Mouse (Mus musculus) forebrain, embryonic 10.5 days (tissue): ENCODE results near the gene Ccdc63. TPM values are rescaled to one million over a fixed set of nuclear protein-coding genes. Genes with fewer than 3 reads are reported as not detected.

ENCODE experiments used
- DNase-seq: peaks from one replicate; pipeline ENCODE4 v3.0.0-alpha.2; 2017; ENCODE audit warnings: low spot score; ENCODE audit errors: extremely low spot score
- H3K27ac ChIP-seq: fragments of 300-500 bp; sonication (generic); 2 replicates; pipeline ENCODE4 v1.5.1; 2016; ENCODE audit warnings: mild to moderate bottlenecking
- H3K27me3 ChIP-seq: fragments of 300-500 bp; sonication (generic); 2 replicates; pipeline ENCODE4 v1.6.1; 2016; ENCODE audit warnings: mild to moderate bottlenecking; ENCODE audit not compliant: poor library complexity, severe bottlenecking
- H3K36me3 ChIP-seq: fragments of 300-500 bp; sonication (generic); replicated peaks from 2 replicates; pipeline ENCODE4 v1.6.1; 2016; ENCODE audit warnings: mild to moderate bottlenecking, moderate library complexity
- H3K4me1 ChIP-seq: fragments of 300-500 bp; sonication (generic); 2 replicates; pipeline ENCODE4 v1.6.1; 2016
- H3K4me3 ChIP-seq: fragments of 300-500 bp; sonication (generic); 2 replicates; pipeline ENCODE4 v1.5.1; 2016; ENCODE audit warnings: mild to moderate bottlenecking, moderate library complexity
- H3K9me3 ChIP-seq: fragments of 300-500 bp; sonication (generic); 2 replicates; pipeline ENCODE4 v1.6.1; 2016; ENCODE audit warnings: mild to moderate bottlenecking, moderate library complexity
- WGBS: fragments of 180-500 bp; shearing (Covaris S2); methylation state at CpG from one replicate; pipeline ENCODE4 v1.1.7; 2016; 5-methylcytosine and 5-hydroxymethylcytosine counted together
- polyA plus RNA-seq: library from polyadenylated mRNA; unstranded; fragments of >200 nt; fragmentation: Nextera tagmentation; extraction: Ambion mirVana; gene quantifications from 2 replicates; pipeline ENCODE4 v1.2.1, GENCODE M21; 2016

The Ccdc63 gene
- polyA plus RNA-seq, 1 experiment from 2014 or later = not detected

DNA sequence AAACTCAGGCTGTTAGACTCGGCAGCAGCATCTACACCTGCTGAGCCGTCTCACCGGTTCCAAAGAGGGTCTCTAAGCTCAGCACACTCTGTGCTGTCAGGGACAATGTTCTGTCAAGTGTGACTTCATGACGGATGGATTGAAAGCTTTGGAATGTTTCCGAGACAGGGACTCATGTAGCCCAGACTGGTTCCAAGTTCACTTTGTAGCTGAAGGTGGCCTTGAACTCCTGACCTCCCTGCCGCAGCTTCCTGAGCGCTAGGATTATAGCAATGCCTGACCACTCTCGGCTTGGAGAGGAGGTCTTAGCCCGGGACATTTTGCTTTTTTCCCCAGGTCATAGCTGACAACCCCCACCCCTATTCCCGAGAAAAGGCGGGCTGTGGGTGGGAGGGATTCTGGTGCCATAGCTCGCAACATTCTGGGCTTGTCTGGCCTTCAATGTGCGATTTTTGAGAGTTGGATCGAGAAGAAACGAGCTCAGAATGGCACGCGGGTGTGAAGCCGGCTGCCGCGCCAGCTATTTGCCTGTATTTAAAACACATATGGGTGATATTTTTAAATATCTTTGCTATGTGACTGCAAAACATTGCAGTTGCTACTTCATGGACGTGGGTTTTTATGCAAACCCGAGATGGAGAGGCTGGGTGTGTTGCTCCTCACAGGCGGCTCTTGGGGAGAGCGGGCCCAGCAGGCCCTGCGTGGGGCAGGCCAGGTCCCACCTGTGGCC, 77.3 kb downstream of the Ccdc63 start:
- WGBS = 84% methylated on average over 25 of the region's 25 CpGs
- Histone ChIP-seq H3K9me3 (no peaks in the 10 kb centered on the region), H3K27ac (no peak overlapping the region), H3K4me3 (no peak overlapping the region), H3K36me3 (no peaks in the 10 kb centered on the region), H3K4me1 (peaks cover 44% of the 10 kb centered on the region), H3K27me3 (peaks cover 18% of the 10 kb centered on the region)
- no peak for DNase-seq

DNA sequence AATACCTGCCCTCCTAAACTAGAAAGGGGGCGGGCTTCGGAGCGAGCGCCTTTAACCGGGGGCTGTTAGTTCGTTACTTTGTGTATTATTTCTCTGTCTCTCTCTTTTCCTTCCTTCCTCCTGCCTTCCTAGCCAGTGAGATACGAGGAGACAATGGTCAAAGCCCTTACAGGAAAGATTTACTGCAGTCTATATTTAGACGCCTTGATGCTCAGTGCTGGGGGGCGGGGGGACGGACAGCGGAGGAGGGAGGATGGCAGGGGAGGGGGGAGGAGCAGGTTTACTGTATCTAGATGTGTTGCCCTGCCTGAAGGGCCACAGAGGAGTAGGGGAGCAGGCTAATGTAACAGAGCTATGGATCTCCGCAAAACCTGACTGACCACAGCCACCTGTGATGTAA, 78.1 kb downstream of the Ccdc63 start:
- no peak for DNase-seq
- H3K9me3 ChIP-seq = peaks cover 6% of the 10 kb centered on the region
- WGBS = 33% methylated on average over 12 of the region's 12 CpGs
- no peaks in the 10 kb centered on the region for H3K36me3 ChIP-seq
- H3K4me1 ChIP-seq = peaks cover 44% of the 10 kb centered on the region
- H3K27me3 ChIP-seq = peaks cover 18% of the 10 kb centered on the region
- peak overlapping the region; percentile 6; the same call in 1 of the 2 replicates for H3K27ac ChIP-seq
- H3K4me3 ChIP-seq = no peak overlapping the region

DNA sequence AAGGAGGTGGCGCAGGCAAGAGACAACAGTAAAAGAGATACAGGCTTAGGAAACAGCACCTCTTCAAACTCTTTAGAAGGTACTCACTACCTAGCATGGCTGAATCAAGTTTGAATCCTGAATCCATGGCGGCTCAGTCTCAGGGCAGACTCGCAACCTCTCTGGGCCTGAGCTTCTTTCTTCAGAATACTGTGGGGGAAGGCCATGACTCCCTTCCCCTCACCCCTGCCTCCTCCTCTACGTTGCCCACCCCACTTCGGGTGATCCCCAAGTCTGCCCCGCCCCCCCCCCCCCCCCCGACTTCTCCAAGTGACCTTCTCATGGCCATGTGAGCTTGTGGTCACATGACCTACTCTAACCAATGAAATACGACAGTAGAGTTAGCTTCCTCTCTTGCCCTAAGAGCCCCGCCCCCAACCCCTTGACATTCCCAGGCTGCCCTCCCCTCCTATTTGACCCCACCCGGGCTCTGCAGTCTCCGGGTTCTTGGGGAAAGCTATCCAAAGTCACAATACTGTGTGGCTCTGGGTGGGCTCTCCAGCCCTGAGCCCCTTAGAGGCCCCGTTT, 79.8 kb downstream of the Ccdc63 start:
- WGBS = 31% methylated on average over 8 of the region's 12 CpGs
- peaks cover 12% of the 10 kb centered on the region for H3K9me3 ChIP-seq
- peaks cover 18% of the 10 kb centered on the region for H3K27me3 ChIP-seq
- H3K27ac ChIP-seq = peak overlapping the region; percentile 79
- peak overlapping the region; percentile 42 for H3K4me3 ChIP-seq
- DNase-seq = peak; percentile 65
- H3K36me3 ChIP-seq = no peaks in the 10 kb centered on the region
- peaks cover 44% of the 10 kb centered on the region for H3K4me1 ChIP-seq

- peaks cover 18% of the 10 kb centered on the region for H3K27me3 ChIP-seq
- WGBS = 29% methylated on average over 39 of the region's 39 CpGs
- peaks cover 52% of the 10 kb centered on the region for H3K4me1 ChIP-seq
- H3K9me3 ChIP-seq = peaks cover 12% of the 10 kb centered on the region
- DNase-seq = peak; percentile 78
- peak overlapping the region; percentile 75 for H3K27ac ChIP-seq
- H3K4me3 ChIP-seq = peak overlapping the region; percentile 42
- no peaks in the 10 kb centered on the region for H3K36me3 ChIP-seq
Measured at GRCm38 (mm10) chr5:122059060-122060017, 81.3 kb downstream of the Ccdc63 start.

Other genes starting within 250 kb of the Ccdc63 start
- gene Cux2, start 90.7 kb downstream of the Ccdc63 start, polyA plus RNA-seq = 5.0 and 6.5 TPM in 2 replicates
- not detected in 2 replicates for gene Myl2, start 39.9 kb downstream of the Ccdc63 start, polyA plus RNA-seq
- gene Ppp1cc, start 17.5 kb upstream of the Ccdc63 start, polyA plus RNA-seq = 337 and 341 TPM in 2 replicates
- 13.7 and 14.7 TPM in 2 replicates for gene Hvcn1, start 66.0 kb upstream of the Ccdc63 start, polyA plus RNA-seq
- 5.8 and 6.2 TPM in 2 replicates for gene Tctn1, start 123.6 kb upstream of the Ccdc63 start, polyA plus RNA-seq
- 8.3 and 9.0 TPM in 2 replicates for gene Pptc7, start 143.5 kb upstream of the Ccdc63 start, polyA plus RNA-seq
- 10.7 and 11.0 TPM in 2 replicates for gene Rad9b, start 213.4 kb upstream of the Ccdc63 start, polyA plus RNA-seq
- gene Vps29, start 213.5 kb upstream of the Ccdc63 start, polyA plus RNA-seq = 187 and 195 TPM in 2 replicates
- gene Gpn3, start 231.1 kb upstream of the Ccdc63 start, polyA plus RNA-seq = 84.6 and 92.9 TPM in 2 replicates
- gene Fam216a, start 231.5 kb upstream of the Ccdc63 start, polyA plus RNA-seq = 86.1 and 90.1 TPM in 2 replicates